Mouse (Mus musculus) right cerebral cortex, postnatal 10 days (tissue): ENCODE results near the gene Ndrg2.

Experiments used
- DNase-seq, 2 experiments: peaks; one replicate each; pipeline ENCODE4 v3.0.0; 2021; ENCODE audit warnings: low spot score in 2 of 2

Gene Ndrg2

DNA sequence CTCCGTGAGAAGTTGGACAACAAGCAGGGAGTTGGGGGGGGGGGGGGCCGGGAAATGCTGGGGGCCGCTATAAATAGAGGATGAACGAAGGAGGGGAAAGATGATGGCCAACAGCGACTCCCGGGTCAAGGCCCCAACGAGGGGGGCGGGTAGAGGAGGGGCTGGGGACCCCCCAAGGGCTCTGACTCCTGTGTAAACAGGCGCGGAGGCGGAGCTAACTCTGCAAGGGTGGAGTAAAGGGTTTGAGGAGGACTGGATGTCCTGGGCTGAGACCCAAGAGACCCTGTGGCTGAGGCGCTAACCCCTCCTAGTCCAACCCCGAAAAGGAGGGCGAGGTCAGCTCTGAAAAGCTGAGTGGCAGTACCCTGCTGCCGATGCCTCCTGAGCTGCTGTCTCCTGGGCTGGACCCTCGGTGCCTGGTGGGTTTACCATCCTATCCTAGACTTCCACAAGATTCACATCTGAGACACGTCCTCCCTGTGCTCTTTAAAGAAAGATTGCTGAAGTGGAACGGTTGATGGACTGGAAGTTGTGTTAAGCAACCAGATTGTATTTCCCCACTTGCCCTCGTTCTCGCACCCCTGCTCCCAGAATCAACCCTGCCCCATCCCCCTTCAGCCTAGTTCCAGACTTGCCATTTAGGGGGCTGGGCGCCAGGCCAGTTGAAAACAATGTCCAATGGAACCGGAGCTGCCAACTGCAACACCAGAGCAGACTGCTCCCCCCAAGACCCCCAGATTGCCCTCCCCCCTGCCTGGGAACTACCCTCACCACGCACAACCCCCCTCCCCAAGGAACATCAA is at the start of gene Ndrg2:
Gene Ndrg2, minus strand, starts transcription at position 199 of the 803 bp plus-strand sequence.
- peak; percentile 91 to 92 for DNase-seq

DNA sequence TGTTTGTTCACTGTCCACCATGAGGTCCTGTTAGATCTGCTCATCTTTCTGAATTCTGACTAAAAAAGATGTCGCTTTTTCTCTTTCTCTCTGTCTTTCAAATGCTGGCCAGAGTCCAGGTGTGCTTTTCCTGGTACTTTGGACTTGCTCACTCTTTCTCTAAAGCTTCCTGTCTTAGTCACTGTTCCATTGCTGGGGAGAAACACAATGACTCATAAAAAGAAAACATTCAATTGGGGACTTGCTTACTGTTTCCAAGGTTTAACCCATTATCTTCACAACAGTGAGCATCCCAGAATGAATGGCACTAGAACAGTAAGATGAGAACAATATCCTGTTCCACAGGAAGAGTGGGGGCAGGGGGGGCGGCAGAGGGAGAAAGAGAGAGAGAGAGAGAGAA is 46.4 kb upstream of the Ndrg2 start:
- DNase-seq: no peak

DNA sequence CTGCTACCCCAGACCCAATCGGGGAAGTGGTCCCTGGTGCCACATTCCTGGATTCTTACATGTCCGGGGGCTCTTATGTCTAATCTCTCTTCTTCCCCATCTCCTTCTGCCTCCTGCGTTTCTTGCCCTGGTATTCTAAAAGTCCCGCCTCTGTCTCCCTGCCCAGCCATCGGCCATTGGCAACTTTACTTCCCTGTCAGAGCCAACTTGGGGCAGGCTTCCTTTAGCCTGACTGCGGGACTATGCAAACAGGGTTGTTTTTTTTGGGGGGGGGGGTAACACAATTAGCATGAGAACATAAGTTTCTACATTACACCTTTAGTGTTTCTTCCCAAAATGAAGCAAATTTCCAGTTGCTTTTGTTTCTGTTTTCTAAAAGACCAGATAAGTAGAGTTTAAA is 29.4 kb upstream of the Ndrg2 start:
- no peak for DNase-seq

DNA sequence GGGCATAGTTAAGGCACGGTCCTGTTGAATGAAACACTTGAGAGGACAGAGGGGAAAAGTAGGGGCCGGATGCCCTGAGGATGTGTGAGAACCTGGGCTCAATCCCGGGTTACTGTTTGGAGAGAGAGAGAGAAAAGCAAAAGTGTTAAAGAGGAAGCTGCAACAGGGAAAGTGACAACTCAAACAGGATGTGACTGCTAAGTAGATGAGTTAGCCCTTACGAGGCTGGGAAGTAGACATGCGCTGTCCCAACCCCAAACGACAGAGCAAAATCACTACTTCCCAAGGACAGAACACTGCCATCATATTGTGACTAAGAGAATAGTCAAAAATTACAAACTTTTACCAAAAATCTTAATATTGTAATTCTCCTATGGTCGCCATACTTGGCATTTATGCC is 28.3 kb upstream of the Ndrg2 start:
- no peak for DNase-seq

DNA sequence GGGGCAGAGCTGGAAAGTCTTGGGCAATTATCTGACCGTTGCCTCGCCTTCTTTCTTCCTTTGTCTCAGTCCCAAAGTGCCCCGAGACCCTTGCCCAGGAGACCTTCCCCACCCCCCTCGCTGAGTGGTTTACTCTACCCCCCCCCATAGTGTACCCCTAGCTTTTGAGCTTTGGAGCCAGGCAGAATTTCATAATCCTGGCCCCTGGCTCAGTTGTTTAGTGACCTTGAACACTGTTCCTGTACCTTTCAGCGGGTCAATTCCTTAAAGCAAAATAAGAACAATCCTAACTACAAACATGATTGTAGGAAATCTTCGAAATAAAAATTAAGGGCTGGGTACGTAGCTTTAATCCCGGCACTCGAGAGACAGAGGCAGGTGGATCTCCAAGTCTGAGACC is 27.6 kb upstream of the Ndrg2 start:
- DNase-seq: no peak

DNA sequence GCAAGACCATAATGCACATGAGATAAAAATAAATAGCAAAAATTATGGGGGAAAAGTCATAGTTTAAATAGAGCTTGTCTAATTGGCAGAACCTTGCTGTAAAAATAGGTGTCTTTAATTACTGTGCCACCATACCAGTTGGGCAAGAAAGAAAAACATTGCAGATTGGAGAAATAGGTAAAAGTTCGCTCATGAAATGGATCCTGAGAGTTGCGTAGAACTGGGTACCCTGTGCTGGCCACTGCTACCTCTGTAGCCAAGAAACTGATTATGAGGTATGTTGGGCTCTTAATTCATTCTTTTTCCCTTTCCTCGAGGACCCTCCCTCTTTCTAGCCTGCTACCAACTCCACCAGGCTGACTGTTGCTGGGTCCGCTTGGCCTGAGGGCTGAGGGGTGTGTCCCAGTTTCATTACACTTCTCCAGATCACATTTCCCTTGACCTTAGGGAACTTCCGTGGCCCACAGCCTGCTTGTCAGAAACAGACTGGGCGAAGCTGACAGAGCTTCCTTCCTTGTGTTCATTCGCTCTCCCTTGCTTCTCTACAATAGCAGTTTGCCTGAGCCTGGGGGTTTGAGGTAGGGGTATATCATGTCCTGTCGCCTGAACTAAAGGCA is 27.1 kb upstream of the Ndrg2 start:
- DNase-seq: no peak

DNA sequence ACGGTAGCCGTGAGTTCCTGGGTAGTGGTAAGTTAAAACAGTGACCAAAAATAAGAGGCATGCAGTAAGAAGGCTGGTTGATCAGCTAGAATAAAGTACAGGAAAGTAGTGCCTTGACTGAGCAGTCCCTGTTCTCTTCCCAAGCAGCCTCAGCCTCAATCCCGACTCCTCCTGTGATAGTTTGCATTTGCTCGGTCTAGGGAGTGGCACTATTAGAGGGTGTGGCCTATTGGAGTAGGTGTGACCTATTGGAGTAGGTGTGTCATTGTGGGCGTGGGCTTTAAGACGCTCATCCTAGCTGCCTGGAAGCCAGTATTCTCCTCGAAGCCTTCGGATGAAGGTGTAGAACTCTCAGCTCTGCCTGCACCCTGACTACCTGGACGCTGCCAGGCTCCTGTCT is 25.0 kb upstream of the Ndrg2 start:
- DNase-seq: no peak

DNA sequence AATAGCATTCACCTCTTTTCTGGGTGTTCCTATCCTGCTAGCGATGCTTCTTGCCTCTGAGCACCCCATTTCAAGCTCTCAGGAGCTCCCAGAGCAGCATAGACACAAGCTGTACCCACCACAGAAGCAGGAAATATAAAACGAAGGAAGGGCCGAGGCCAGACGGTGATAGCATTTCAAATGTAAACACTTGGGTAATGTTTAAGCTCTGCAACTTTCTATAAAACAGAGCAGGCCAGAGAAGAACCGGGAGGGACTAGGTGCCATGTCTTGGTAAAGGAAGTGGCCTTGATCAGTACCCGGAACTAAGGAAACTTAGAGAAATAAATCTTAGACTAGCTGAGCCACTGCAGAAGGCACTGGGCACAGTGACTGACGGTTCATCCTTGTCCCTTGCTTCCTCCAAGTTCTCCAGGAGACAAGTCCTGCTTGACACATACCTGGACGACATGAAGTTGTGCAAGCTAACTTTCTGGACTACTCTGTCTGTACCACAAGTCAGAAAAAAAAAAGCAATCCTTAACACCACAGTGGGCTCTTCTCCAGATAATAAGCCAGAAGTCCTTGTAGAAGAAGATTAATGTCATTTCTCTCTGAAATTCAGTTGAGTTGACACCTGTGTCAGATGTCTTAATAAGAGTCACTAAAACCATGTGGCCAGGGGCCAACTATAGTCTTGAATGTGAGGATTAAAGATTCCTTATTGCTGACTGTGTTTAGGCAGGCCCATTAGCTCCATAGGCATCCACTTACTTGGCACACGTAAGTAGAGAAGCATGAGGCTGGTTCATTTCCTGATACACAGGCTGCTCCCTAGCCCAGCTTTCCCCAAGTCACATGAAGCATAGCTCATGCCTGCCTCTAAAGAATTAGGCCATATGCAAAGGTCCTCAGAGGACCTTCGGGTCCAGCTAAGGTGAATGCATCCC is 18.4 kb upstream of the Ndrg2 start:
- DNase-seq: peak in 1 of 2 experiments; percentile 8

DNA sequence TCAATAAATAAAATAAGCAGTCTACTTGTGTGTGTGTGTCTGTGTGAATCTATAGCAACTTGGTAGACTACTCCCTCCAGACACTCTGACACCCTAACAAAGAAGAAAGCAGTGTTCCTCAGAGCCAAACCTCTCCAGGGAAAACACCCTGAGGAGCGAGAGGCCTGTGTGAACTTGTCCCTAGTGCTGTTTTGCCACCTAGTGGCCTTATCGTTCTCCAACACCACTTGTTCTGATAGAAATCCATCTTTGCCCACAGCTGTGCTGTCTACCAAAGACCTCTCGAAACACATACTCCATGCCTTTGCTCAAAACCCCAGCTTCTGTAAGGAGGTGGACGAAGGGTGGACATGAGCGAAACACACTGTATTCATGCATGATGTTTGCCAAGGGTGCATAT is 16.9 kb upstream of the Ndrg2 start:
- DNase-seq: peak; percentile 80 to 82

DNA sequence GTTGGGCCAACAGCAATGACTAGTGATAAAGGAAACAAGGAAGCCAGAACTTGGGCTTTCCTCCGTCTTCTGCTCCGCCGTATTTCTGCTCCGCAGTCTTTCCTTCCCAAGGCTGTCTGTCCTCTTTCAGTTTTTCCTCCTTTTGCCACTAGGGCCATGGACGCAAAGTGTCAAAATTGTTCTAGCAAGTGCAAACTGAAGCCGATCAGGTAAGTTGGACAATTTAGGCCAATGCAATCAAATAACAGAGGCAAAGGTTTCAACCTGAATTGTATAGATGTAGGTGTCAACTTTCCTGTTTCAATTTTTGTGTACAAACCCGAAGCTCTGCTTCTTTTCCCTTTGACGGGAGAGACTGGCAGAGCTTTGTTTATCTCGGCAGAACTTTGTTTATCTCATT is 16.0 kb upstream of the Ndrg2 start:
- DNase-seq: no peak

DNA sequence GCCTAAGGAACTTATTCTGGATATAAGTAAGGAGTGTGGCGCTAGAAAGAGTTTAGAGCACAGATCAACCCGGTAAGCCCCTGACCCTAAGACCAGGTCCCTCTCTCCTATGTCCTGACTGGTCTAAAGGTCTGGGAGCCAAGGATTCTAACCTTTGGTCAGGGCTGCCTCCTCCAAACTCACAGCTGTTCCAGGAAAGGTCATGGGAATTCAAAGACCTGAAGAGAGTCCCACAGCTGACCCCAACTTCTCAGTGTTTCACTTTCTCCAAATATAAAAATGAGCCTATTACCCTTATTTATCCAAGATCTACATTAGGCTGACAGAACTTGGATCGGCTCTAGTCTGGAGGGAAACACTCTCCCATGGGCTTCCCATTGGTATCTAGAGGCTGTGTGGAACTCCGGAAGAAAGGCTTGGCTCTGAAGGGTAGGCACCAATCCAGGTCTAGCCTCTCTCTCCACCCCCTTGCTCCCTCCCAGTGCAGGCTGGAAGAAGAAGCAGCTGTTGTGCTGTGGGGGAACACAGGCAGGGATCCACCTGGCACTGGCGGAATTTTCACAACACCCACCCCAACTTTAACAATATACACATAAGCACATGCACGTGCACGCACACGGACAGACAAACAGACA is 15.5 kb upstream of the Ndrg2 start:
- peak; percentile 80 to 83 for DNase-seq

DNA sequence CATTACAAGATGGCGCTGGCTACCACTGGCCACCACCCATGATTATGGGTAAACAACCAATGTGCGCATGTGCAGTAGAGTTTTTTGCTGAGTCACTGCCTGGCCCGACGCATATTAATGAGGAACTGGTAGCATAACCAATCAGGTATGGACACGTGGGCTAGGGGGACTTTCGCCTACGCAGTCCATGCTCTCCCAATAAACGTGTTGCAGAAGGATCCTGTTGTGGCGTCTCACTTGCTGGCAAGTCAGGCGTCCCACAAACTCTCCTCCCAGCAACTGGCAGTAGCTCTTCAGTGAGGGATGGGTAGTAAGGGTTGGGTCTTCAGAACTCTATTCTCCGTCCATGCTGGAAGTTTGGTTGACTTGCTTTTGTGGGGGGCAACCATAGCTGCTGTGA is 13.0 kb upstream of the Ndrg2 start:
- peak in 1 of 2 experiments; percentile 9 for DNase-seq

DNA sequence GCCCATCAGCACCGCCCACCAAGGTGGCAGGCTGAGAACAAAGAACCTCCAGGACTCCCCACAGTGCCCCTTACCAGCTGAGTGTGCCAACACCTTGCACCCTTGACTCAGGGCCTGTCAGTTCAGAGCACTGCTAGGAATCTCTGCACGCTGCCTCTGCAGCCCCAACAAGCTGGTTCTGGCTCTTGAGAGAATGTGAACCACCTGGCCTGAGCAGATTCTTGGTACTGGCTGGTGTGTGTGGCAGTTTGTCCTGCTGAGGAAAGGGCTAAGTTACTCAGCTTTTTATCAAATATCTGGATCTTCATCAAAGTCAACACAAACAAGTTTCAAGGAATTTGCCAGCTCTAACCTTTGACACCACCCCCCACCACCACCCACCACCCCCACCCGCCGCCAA is 9.5 kb upstream of the Ndrg2 start:
- DNase-seq: no peak

DNA sequence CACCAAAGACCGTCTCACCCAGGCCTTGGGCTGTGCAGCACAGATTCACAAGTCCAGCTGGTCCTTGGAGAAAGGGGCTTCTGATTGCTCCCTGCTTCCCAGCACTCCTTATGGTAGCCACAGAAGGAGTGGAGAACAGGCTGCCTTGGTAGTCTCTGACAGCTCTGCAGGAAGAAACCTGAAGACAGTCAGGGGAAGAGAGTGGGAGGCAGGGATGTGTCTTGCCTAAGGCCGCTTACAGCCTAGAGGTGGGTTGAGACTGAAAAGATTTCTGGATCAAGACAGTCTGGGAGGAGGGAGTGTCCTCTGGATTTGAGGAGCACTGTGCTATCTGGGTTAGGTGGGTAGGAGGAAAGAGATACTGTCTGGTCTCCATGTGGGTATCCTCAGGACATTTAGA is 9.0 kb upstream of the Ndrg2 start:
- no peak for DNase-seq

DNA sequence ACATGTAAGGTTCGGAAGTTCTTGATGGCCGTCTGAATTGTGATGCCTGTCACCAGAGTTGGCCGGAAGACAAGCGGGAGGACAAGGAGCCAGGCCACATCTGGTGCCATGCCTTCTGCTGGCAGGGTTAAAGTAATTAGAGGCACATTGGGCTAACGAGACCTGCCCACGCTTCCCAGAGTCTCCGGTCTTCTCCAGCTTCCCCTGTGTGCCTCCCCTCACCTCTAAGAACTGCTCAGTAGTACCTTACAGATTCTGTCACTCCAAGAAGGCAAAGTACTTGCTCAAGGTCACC is 8.6 kb upstream of the Ndrg2 start, which contains the start of gene Rnase13:
Gene Rnase13, minus strand, starts transcription at position 203 of the 295 bp plus-strand sequence.
- DNase-seq: no peak

DNA sequence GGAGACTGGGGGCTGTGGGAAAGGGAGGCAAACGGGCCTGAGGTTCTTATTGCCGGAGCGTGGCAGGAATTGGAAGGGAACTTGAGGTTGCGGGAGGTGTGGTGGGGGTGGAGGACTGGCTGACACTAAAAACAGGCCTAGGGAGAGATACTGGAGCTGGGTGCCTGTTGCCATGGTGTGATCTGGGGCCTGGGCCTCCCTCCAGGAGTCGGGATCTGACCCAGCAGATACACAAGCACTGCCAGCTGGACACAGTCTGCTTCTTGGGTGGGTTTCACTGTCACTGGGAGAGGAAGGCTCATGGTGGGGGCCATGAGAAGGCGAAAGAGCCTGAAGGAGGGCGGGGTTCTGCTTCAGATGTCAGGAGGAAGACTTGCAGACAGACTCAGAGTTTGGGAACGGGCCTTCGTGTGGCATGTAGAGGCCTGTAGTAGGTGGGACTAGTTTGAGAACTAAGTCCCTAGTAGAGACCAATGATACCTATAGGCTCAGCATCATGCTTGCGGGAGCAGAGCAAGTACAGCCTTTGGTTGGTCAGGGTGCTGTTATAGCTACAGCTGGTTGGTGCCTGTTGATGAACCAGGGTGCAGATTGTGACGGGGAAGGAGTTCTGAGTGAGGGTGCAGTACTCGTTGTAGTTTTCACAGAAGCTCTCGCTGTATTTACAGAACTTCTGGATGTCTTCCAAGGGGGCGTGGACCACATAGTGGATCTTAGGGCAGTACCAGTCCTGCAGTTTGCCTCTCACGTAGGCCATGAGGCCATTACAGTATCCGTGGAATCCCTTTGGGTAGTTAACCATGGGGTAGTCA is 8.0 kb upstream of the Ndrg2 start:
- peak; percentile 77 to 87 for DNase-seq

DNA sequence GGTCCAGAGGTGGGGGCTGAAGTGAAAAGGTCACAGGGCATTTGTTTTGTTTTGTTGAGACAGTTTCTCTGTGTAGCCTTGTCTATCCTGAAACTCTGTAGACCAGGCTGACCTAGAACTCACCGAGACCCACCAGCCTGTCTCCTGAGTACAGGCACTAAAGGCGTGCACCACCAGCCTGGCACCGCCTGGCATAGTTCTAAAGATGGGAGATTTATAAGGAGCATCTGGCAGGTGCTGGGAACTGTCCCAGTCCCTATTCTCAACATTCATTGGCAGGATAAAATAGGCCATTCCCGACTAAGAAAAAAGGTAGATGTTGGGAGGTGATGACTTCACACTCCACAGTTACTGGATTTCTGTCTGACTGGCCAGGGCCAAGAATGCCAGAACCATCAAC is 5.0 kb upstream of the Ndrg2 start:
- DNase-seq: no peak

DNA sequence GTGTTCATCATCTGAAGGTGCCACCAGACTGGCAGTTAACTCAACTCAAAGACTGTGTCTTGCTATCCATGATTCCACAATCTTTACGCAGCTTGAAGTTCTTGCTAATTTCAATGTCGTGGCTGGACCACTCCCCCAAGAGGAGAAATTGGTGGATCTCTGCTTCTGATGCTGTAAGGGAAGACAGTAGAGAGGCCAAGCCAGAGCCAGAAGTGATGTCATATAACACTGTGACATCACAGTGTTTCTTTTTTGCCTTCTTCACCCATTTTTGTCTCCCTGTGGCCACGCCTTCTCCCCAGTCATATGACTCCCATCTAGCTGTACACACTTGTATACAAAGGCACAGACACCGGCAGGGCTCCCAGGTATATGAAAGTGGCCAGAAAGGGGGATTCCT is 4.2 kb upstream of the Ndrg2 start, which contains the start of gene Tppp2:
Gene Tppp2, plus strand, starts transcription at position 301 of the 400 bp plus-strand sequence.
- no peak for DNase-seq

DNA sequence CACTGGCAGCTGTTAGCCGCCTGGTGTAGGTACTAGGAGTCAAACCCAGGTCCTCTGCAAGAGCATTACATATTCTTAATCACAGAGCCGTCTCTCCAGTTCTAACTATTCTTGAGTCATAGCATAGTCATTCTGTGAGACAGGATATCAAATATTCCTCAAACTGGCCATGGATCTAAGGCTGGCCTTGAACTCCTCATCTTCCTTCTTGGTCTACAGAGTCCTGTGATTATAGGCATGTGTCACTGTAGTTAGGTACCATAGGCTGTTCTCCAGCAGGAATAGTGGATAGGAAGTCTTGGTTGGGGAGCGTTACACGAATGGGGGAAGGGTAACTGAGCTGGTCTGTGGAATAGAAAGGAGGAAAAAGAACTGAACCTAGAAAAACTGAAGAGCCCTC is 2.6 kb upstream of the Ndrg2 start:
- no peak for DNase-seq

DNA sequence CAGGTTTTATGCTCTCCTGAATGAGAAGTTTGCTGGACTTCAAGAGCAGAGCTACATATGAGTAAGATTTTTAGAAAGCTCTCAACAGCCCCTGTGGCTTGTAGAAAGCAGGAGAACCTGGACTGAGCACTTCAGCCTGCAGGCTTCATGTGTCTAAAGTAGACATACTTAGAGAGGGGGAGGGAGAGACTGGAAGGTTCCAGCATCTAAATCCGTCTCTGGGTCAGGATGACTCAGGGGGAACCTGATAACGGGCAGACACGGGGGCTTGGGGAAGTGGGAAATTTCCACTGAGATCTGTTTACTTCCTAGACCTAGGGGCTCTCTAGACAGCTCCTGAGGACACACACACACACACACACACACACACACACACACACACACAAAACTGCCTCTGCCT is 1.1 kb upstream of the Ndrg2 start:
- no peak for DNase-seq
